Mouse (Mus musculus) megakaryocyte, embryonic 14.5 days (primary cell): ENCODE measurements around the gene Naa15.

Source experiments
- FLI1 ChIP-seq: IDR thresholded peaks from 2 replicates; pipeline ENCODE4 v1.6.1; 2012; ENCODE audit warnings: low read length, inconsistent platforms, mixed read lengths
- GATA1 ChIP-seq: IDR thresholded peaks from 3 replicates; pipeline ENCODE4 v1.6.1; 2012; ENCODE audit warnings: mixed read lengths, low read length, inconsistent platforms, borderline replicate concordance

GRCm38 (mm10) chr3:51517467-51517866 lies 102.5 kb downstream of the Naa15 start:
- TF ChIP-seq GATA1 = no peak
- TF ChIP-seq FLI1 = no peak
